Mouse (Mus musculus): ENCODE measurements at regions not wholly inside any gene's neighbourhood (a gene's known extent, or its start where the extent isn't known, plus 50 kb on each side); places are given as distances from the start of the nearest gene placed in this dataset.
A peak's percentile ranks its signal among the peaks of the same experiment; 100 is the strongest.
"Not testable (repeated sequence)": the region's sequence is repeated elsewhere in the genome, so short reads cannot be mapped to it uniquely, and the experiment has no call there.

DNA sequence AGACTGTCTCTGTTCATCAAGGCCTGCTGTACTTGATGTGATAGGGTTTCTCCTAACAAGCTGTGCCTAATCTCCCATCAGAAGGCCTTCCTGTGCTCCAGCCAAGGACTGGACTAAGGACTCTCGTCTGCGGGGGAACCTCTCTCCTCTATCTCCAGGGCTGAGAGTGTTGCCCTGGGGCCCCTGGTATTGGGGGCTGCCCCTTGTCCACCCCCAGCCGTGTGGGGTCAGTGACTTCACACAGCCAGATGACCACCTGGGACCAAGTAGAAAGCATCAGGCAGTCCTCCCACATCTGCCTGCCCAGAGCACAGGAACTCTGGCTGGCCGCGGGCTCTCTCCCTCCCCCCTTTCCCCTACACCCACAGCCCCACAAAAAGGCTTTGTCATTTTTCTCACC is 651.5 kb upstream of the Kif2b start:
- no peak for DNase-seq (ENCODE audit: low spot score in 2 of 2)

- DNase-seq (ENCODE audit: low spot score in 2 of 2) = no peak
Observed at GRCm38 (mm10) chr11:92208980-92209548, 631.7 kb upstream of the Kif2b start.

GRCm38 (mm10) chr11:92178393-92178792 is 601.0 kb upstream of the Kif2b start:
- DNase-seq (ENCODE audit: low spot score in 2 of 2) = not testable (repeated sequence)

DNA sequence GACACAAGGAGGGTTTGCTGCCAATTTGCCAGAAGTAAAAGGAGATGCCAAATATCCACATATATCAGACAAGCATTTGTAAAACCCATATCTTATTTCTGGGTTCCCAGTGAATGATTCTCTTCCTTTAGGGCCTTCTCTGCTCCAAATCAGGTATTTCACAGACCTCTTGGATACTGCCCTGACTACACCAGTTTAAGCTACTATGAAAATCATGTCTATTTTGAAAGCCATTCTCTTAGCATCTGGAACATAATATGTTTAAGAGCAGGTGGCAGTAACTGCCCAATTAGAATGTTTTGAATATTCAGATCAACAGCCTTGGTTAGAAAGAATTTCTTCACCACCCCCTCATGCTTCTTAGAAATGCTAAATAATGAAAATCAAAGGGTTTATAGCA is 575.8 kb upstream of the Kif2b start:
- DNase-seq (ENCODE audit: low spot score in 2 of 2) = no peak

- no peak for DNase-seq (ENCODE audit: low spot score in 2 of 2)
Observed at GRCm38 (mm10) chr11:92135677-92136076, 558.3 kb upstream of the Kif2b start.

- no peak for DNase-seq (ENCODE audit: low spot score in 2 of 2)
Observed at GRCm38 (mm10) chr11:92134891-92135590, 557.7 kb upstream of the Kif2b start.

DNA sequence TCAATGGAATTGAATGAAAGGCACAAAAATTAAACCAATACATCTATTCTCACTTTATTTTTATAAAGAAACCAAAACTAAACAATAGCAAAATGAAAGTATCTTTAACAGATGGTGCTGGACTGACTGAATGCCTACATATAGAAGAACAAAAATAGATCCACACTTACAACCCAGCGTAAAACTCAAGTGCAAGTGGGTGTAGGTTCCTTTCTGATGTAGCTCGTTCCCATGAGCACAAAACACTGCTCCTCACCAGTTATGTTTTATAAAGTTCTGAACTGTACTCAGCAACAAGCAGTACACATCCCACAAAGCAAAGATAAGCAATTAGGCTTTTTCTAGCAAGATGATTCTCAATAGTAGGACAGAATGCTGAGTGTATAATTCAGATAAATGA is 507.4 kb upstream of the Kif2b start:
- DNase-seq (ENCODE audit: low spot score in 2 of 2) = no peak

- DNase-seq (ENCODE audit: low spot score in 2 of 2) = peak in 1 of 2 experiments; percentile 5
Observed at GRCm38 (mm10) chr11:92041695-92042094, 464.3 kb upstream of the Kif2b start.

- DNase-seq (ENCODE audit: low spot score in 2 of 2) = no peak
Observed at GRCm38 (mm10) chr11:92040161-92040560, 462.8 kb upstream of the Kif2b start.

- DNase-seq (ENCODE audit: low spot score in 2 of 2) = no peak
Observed at GRCm38 (mm10) chr11:92018419-92018818, 441.1 kb upstream of the Kif2b start.

DNA sequence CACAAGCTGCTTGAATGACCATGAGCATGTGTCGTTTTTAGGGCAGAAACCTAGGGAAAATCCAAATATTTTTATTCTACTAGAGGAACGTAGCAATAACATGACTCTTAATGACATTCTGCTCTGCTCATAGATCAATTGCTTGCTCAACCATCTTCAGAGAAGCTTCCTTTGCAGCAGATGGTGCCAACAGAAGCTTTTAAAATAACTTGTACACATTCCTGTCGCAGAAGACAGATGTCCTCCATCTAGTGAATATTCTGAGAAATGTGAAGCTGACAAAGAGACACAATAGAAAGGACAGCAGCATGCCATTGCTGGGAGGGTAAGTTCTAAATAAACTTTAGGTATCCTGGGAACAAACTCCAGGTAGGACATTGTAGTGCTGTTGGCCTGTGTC is 433.9 kb upstream of the Kif2b start:
- DNase-seq (ENCODE audit: low spot score in 2 of 2) = no peak

GRCm38 (mm10) chr11:91995524-91995923 is 418.2 kb upstream of the Kif2b start:
- DNase-seq (ENCODE audit: low spot score in 2 of 2) = no peak

- no peak for DNase-seq (ENCODE audit: low spot score in 2 of 2)
Observed at GRCm38 (mm10) chr11:91969531-91969930, 392.2 kb upstream of the Kif2b start.

- DNase-seq (ENCODE audit: low spot score in 2 of 2) = no peak
Observed at GRCm38 (mm10) chr11:91944336-91944735, 367.0 kb upstream of the Kif2b start.

Small RNAs in the stretch of these regions (microRNA-seq; reads per million reads assigned to microRNA genes)
- 0 reads per million in 2 experiments for gene Gm22702 (ENCODE audit: borderline number of aligned reads in 2 of 2)

Data from adrenal gland, adult 18-20 months (tissue).